Mouse (Mus musculus): Measurements from ENCODE around the gene Gm2035.
"Not testable (repeated sequence)": the region's sequence is repeated elsewhere in the genome, so short reads cannot be mapped to it uniquely, and the experiment has no call there.

Gene Gm2035

GRCm38 (mm10) chr12:87919721-87920120 lies at the start of gene Gm2035:
TSS of gene Gm2035 (minus strand) at chr12:87919857.
- not testable (repeated sequence) for DNase-seq (ENCODE audit: extremely low spot score, low spot score)

GRCm38 (mm10) chr12:87953780-87954179 lies 34.1 kb upstream of the Gm2035 start, which contains the start of gene Gm2042:
TSS of gene Gm2042 (plus strand) at chr12:87954080.
- not testable (repeated sequence) for DNase-seq (ENCODE audit: extremely low spot score, low spot score)

GRCm38 (mm10) chr12:87895070-87895469 lies 24.6 kb downstream of the Gm2035 start, which contains the start of gene Gm2022:
TSS of gene Gm2022 (plus strand) at chr12:87895370.
- DNase-seq (ENCODE audit: extremely low spot score, low spot score) = not testable (repeated sequence)

- DNase-seq (ENCODE audit: extremely low spot score, low spot score) = not testable (repeated sequence)
Measured at GRCm38 (mm10) chr12:87873772-87874171, 45.9 kb downstream of the Gm2035 start, which contains the start of gene Gm2016. TSS of gene Gm2016 (plus strand) at chr12:87874072.

Measured in neural tube, embryonic 10.5 days (tissue).